Mouse (Mus musculus) bone marrow macrophage, adult 2 months (primary cell): ENCODE data around the gene Smchd1. TPM values are rescaled to one million over a fixed set of nuclear protein-coding genes. Genes with fewer than 3 reads are reported as not detected.

Experiments used
- H3K27ac ChIP-seq: 2 replicates; pipeline ENCODE4 v1.5.1; 2012; ENCODE audit warnings: low read depth, low read length; ENCODE audit not compliant: insufficient read depth
- H3K4me1 ChIP-seq: 2 replicates; pipeline ENCODE4 v1.6.1; 2012; ENCODE audit warnings: low read length; ENCODE audit not compliant: control insufficient read depth, insufficient read depth
- H3K4me3 ChIP-seq: 2 replicates; pipeline ENCODE4 v1.5.1; 2012; ENCODE audit warnings: mild to moderate bottlenecking, low read length, moderate library complexity; ENCODE audit not compliant: insufficient read depth
- CTCF ChIP-seq: IDR thresholded peaks from 2 replicates; pipeline ENCODE4 v1.5.1; 2012; ENCODE audit warnings: low read depth, mild to moderate bottlenecking, low read length, moderate library complexity
- POLR2A ChIP-seq: IDR thresholded peaks from 2 replicates; pipeline ENCODE4 v1.6.1; 2012; ENCODE audit warnings: mild to moderate bottlenecking, low read depth, low read length, borderline replicate concordance
- polyA plus RNA-seq: library from polyadenylated mRNA; stranded (reverse); fragments of >200 nt; gene quantifications from 2 replicates; pipeline ENCODE4 v1.2.4, GENCODE M21; 2012; ENCODE audit not compliant: missing spikeins, insufficient read depth, insufficient read length

The Smchd1 gene
- polyA plus RNA-seq, 1 experiment, result 56.9 TPM

DNA sequence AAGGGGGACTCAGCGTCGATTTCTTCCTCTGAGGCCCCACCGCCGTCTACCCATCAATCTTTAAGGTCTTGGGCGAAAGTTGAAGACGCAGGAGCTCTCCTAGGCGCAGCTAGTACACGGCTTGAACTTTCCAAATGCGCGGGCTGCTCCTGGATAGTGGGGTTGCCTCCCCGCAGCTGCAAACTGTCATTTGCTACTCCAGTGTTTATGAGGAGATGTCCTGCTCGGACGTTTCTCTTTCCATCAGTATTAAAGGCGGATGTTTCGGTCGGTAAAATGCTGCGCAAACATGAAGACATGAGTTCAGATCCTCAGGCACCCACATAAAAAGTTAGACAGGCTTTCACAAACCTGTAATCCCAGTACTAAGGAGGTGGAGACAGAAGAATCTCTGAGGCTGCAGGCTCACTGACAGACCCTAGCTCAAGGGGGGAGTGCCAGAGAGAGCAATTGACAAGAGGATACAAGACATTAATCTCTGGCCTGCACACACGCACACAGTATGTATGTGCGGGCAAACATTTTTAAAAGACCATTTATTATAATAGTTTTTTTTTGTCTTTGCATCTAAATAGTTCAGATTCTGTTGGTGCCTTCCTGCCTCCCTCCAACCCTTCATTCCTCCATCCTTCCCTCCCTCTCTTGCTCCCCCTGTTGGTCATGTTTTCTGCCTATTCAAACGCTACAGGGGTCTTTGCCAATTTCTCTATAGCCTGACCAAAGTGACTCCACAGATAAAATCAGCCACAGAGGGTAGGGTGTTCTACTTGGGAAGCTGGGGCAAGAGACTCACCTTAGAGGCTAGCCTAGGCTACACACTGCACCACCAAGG, 163.6 kb downstream of the Smchd1 start, which contains the start of gene Emilin2:
Gene Emilin2, minus strand, starts transcription at position 639 of the 832 bp plus-strand sequence.
- no peak within 1 kb of the TSS for H3K27ac ChIP-seq
- H3K4me1 ChIP-seq, result peaks cover 23% of the 10 kb centered on the region
- TF ChIP-seq CTCF (peak; percentile 62), POLR2A (no peak)
- H3K4me3 ChIP-seq, result peak within 1 kb of the TSS; percentile 89

DNA sequence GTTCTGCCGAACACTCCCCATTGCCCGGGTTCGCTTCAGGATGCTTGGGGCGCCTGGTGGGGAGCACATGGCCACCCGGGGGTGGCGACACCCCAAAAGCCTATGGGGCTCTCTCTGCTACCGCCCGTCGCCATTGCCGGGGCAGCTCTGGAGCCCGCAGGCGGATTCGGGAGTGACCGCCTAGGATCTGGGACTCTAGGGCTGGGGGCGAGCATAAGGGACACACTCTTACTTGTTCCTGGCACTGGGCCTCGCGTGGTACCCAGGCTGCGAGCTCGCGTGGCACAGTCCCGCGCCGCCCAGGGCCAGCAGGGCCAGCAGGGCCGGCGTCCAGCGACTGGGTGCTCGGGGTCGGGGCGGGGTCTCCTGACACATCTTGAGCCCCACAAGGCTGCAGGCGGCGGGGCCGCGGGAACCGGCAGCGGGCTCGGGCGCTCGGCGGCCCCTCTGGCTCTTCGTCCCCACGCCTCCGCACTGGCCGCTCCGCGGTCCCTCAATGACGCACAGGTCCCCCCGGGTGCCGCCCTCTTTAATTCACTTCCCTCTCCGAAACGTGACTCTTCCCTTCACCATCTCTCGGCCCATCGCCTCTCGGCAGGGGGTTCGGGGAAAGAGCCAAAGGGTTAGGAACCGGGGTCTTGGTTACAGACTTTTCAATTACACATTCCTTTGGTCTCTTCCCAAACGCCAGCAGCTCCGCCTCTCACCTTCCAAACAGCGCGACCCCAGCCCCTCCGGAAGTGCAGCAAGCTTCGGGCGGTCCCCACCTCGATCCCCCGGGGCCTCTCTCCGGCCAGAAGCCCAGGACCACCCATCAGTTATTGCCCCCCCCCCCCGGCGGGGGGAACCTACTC, 164.4 kb downstream of the Smchd1 start:
- TF ChIP-seq CTCF, result no peak
- no peak for TF ChIP-seq POLR2A
- H3K27ac ChIP-seq, result peak overlapping the region; percentile 19; the same call in 1 of the 2 replicates
- H3K4me1 ChIP-seq, result peaks cover 27% of the 10 kb centered on the region
- H3K4me3 ChIP-seq, result peak overlapping the region; percentile 89

DNA sequence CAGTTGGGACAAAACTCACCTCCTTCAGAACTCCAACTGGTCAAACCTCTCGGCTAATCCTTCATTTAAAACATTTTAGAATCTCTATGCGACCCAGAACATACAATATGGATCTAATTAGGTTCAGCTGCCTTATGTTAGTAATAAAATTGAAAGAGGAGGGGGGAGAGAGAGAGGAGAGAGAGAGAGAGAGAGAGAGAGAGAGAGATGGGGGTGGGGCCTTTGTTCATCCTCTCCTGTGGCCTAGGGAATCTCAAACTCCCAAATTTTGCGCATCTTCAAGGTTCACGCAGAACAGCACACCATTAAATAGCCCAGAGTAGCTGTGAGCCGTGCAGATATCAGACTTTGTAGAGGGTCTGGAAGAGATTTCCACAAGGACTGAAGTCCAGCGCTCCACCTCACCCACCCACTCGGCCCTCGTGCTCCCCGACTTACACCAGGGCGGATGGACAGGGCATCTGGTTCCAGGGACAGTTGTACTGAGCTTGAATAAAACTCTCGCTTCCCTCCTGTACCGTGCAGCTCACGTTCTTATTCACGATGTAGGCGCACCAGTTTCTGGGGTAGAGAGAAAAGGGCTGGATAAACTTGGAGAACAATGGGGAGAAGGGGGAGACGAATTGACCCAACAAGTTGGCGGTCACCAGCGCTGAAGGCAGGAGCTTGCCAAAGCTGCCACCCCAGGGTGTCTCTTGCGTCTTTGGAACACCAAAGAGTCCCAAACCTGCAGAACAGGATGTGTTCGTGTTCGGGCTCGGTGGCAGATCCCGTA, 165.2 kb downstream of the Smchd1 start:
- H3K4me1 ChIP-seq, result peaks cover 34% of the 10 kb centered on the region
- H3K27ac ChIP-seq, result 0 out of 2 replicates have a peak overlapping the region, but pooled peaks have one; percentile 19
- H3K4me3 ChIP-seq, result peak overlapping the region; percentile 89
- TF ChIP-seq CTCF (no peak), POLR2A (no peak)

DNA sequence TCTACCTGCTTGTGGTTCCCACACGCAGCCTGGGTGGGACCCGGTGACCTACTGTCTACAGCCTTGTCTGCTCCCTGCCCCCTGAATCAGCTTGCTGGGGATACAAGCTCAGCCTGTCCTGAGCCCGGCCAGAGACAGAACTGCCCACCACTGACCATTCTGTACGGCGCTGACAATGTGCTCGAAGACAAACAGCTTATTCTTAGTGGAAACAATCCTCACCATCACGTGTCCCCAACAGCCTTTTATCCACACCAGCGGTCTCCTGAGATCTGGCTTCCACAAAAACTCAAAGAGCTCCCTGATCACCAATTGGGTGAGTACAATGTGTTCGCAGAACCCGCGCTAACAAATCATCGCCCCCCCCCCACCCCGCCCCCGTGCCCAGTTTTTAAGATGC, 166.0 kb downstream of the Smchd1 start:
- H3K27ac ChIP-seq, result no peak overlapping the region
- no peak for TF ChIP-seq POLR2A
- no peak for TF ChIP-seq CTCF
- peaks cover 40% of the 10 kb centered on the region for H3K4me1 ChIP-seq
- peak overlapping the region; percentile 18; the same call in 1 of the 2 replicates for H3K4me3 ChIP-seq

DNA sequence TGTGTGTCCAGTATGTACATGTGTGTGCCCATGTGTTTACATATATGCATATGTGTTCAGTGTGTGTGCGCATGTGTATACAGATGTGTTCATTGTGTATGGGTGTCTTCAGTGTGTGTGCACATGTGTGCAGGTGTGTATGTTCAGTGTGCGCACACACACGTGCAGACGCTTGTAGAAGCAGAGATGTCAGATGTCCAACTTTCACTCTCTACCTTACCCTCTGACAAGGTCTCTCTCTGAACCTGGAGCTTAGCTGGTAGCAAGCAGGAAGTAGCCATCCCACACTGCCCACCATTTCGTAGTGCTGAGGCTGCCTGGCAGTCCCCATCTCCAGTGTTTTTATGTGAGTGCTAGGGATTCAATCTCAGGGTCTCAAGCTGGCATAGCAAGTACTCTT, 166.8 kb downstream of the Smchd1 start:
- Histone ChIP-seq H3K4me3 (no peak overlapping the region), H3K27ac (no peak overlapping the region), H3K4me1 (peaks cover 40% of the 10 kb centered on the region)
- TF ChIP-seq CTCF (no peak), POLR2A (no peak)

DNA sequence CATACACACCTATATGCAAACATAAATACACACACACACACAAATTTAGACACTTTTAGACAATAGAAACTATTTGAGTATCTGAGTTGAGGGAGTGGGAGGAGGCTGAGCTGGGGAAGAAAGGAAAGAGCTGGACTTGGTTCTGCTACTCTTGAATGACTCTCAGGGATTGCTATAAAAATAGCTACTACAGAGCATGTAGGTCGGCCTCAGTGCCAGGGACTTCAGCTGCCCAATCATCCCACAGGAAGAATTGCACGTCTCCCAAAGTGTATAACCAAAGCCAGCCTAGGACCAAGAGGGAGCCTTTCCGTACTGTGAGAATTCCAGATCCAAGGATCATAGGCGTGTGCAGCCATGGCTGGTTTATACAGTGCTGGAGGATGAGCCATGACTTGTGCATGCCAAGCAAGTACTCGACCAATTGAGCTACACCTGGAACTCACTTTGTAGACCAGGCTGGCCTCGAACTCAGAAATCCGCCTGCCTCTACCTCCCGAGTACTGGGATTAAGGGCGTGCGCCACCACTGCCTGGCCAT, 167.8 kb downstream of the Smchd1 start:
- Histone ChIP-seq H3K4me1 (peaks cover 46% of the 10 kb centered on the region), H3K4me3 (no peak overlapping the region), H3K27ac (no peak overlapping the region)
- TF ChIP-seq POLR2A, result no peak

DNA sequence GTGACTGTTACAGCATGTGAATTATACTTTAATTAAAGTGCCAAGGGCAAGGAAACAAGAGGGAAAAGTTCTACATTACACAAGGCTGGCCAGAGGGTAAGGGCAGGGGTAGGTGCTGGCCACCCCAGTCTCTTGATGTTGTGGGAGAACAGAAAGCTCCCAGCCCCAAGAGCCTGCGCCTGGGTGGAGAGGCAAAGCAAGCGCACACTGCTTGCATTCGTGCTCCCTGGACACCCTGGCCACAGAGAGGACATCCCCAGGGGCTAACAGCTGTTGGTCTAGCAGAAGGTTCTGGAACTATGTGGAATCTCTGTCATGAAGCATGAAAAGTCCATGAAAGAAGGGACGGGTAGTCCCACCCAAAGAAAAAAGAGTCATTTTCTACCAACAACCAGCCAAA, 168.4 kb downstream of the Smchd1 start:
- H3K27ac ChIP-seq, result no peak overlapping the region
- TF ChIP-seq CTCF, result no peak
- no peak for TF ChIP-seq POLR2A
- peaks cover 52% of the 10 kb centered on the region for H3K4me1 ChIP-seq
- no peak overlapping the region for H3K4me3 ChIP-seq

DNA sequence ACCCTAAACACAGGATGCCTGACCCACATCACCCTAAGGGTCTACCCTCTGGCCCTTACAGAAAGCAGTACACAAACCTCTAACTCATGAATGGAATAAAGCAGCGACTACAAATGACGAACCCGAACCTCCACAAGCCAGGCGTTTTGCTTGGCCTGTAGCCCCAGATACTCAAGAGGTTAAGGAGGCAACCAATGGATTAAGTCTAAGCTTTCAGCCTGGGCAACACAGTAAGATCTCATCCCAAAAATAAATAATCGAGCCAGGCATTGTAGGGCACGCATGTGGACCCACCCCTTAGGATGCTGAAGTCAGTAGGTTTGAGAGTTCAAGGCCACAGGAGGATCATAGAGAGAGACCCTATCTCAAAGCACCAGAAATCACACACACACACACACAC, 169.1 kb downstream of the Smchd1 start:
- H3K4me1 ChIP-seq, result peaks cover 53% of the 10 kb centered on the region
- no peak overlapping the region for H3K4me3 ChIP-seq
- TF ChIP-seq POLR2A (no peak), CTCF (no peak)
- H3K27ac ChIP-seq, result no peak overlapping the region

DNA sequence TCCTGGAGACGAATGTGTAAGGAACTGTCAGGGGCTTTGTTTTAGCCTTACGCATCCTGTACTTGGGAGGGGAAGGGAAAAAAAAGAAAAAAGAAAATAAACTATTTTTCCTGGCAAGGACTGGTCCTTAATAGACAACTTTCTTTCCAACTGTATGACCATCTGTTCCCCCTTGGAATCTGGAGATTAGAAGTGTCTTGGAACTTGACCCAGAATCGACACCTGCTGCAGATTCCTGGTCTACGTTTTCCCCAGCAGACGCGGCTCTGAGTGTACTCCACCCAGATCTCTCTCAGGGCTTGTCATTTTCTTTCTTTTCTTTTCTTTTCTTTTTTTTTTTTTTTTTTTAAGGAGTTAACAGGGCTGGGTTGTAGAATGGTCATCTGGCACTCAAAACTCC, 171.7 kb downstream of the Smchd1 start:
- TF ChIP-seq CTCF, result no peak
- no peak for TF ChIP-seq POLR2A
- H3K4me1 ChIP-seq, result peaks cover 61% of the 10 kb centered on the region
- no peak overlapping the region for H3K27ac ChIP-seq
- H3K4me3 ChIP-seq, result no peak overlapping the region
